Mouse (Mus musculus): Measurements from ENCODE around the gene Rnaseh2a. TPM values are rescaled to one million over a fixed set of nuclear protein-coding genes. Genes with fewer than 3 reads are reported as not detected.
A peak's percentile ranks its signal among the peaks of the same experiment; 100 is the strongest.

Rnaseh2a gene
- polyA plus RNA-seq, 1 experiment = 69.4 TPM

GRCm38 (mm10) chr8:84980622-84981358 lies 11.2 kb upstream of the Rnaseh2a start:
- no peak for TF ChIP-seq POLR2A (IDR thresholded peaks at IDR 0.05; ENCODE audit: control insufficient read depth, extremely low read depth, insufficient read depth, low read length, poor library complexity)
- no peak for TF ChIP-seq CTCF (IDR thresholded peaks at IDR 0.05; ENCODE audit: borderline replicate concordance, control insufficient read depth, extremely low read depth, insufficient read depth, low read length, poor library complexity)
- Histone ChIP-seq H3K4me3 (ENCODE audit: control insufficient read depth, insufficient read depth, low read length) (peak overlapping the region; percentile 34; the same call in 1 of the 2 replicates), H3K27me3 (ENCODE audit: control insufficient read depth, insufficient read depth, low read length) (no peaks in the 10 kb centered on the region), H3K36me3 (ENCODE audit: control insufficient read depth, insufficient read depth, low read length) (no peaks in the 10 kb centered on the region), H3K27ac (ENCODE audit: control insufficient read depth, insufficient read depth, low read length) (peak overlapping the region; percentile 10; the same call in 1 of the 2 replicates), H3K4me1 (replicated peaks; ENCODE audit: control insufficient read depth, insufficient read depth, low read length) (peaks cover 49% of the 10 kb centered on the region)
- WGBS = 51% methylated on average over 11 of the region's 11 CpGs
- DNase-seq = peak; percentile 20

DNA sequence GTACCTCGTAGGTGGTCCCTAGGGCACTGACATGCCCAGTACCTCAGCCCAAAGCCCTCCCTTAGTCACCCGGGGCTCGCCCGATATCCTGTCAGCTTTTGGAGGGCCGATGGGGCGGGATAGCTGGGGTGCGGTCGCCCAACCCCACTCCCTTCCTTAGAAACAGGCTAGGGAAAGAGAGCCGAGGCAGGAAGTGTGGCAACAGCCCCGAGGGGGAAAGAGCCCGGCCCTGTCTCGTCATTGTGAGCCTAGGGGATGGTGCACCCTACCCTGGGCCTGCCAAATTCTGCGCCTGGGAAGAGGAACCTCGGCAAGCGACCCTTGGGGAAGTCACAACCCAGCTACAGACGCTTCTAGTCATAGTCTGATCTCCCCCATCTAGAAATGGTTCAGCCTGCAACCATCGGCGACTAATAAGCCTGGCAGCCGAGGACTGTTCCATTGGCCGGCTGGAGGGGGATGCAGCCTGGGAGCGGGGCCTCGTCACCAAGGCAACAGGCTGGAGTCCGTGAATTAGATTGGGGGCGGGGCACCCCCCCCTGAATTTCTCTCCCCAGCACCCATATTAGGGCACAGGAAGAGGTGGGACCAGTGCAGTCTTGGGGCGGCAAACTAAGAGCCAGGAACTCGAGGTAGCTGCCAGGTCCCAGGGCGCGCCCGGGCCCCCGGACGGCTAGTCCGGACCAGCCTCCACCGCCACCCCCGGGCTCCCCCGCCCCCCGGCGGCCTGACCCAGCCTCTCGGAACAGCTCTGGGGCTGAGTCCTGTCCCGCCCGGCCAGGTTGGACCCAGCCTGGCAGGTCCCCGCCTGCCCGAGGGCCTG lies 10.2 kb upstream of the Rnaseh2a start:
- 5% methylated on average over 42 of the region's 42 CpGs for WGBS
- Histone ChIP-seq H3K4me1 (replicated peaks; ENCODE audit: control insufficient read depth, insufficient read depth, low read length) (peaks cover 44% of the 10 kb centered on the region), H3K36me3 (ENCODE audit: control insufficient read depth, insufficient read depth, low read length) (no peaks in the 10 kb centered on the region), H3K27ac (ENCODE audit: control insufficient read depth, insufficient read depth, low read length) (peak overlapping the region; percentile 87), H3K4me3 (ENCODE audit: control insufficient read depth, insufficient read depth, low read length) (peak overlapping the region; percentile 34), H3K27me3 (ENCODE audit: control insufficient read depth, insufficient read depth, low read length) (no peaks in the 10 kb centered on the region)
- TF ChIP-seq POLR2A (IDR thresholded peaks at IDR 0.05; ENCODE audit: control insufficient read depth, extremely low read depth, insufficient read depth, low read length, poor library complexity) (no peak), CTCF (IDR thresholded peaks at IDR 0.05; ENCODE audit: borderline replicate concordance, control insufficient read depth, extremely low read depth, insufficient read depth, low read length, poor library complexity) (no peak)
- DNase-seq = peak; percentile 77

GRCm38 (mm10) chr8:84978248-84978940 lies 8.8 kb upstream of the Rnaseh2a start, which contains the start of gene Junb:
Junb (minus strand) TSS chr8:84978718.
- TF ChIP-seq POLR2A (IDR thresholded peaks at IDR 0.05; ENCODE audit: control insufficient read depth, extremely low read depth, insufficient read depth, low read length, poor library complexity) (peak; percentile 100), CTCF (IDR thresholded peaks at IDR 0.05; ENCODE audit: borderline replicate concordance, control insufficient read depth, extremely low read depth, insufficient read depth, low read length, poor library complexity) (0 out of 2 replicates have a peak, but pooled peaks have one; percentile 41)
- Histone ChIP-seq H3K27ac (ENCODE audit: control insufficient read depth, insufficient read depth, low read length) (peak within 1 kb of the TSS; percentile 87), H3K27me3 (ENCODE audit: control insufficient read depth, insufficient read depth, low read length) (no peaks in the 10 kb centered on the region), H3K4me1 (replicated peaks; ENCODE audit: control insufficient read depth, insufficient read depth, low read length) (peaks cover 37% of the 10 kb centered on the region), H3K36me3 (ENCODE audit: control insufficient read depth, insufficient read depth, low read length) (no peaks in the 10 kb centered on the region), H3K4me3 (ENCODE audit: control insufficient read depth, insufficient read depth, low read length) (peak within 1 kb of the TSS; percentile 79)
- DNase-seq = peak; percentile 94
- WGBS = under 1% methylated on average over 63 of the region's 63 CpGs

GRCm38 (mm10) chr8:84977435-84978247 lies 8.1 kb upstream of the Rnaseh2a start:
- peak; percentile 81 for DNase-seq
- Histone ChIP-seq H3K27ac (ENCODE audit: control insufficient read depth, insufficient read depth, low read length) (peak overlapping the region; percentile 79), H3K36me3 (ENCODE audit: control insufficient read depth, insufficient read depth, low read length) (no peaks in the 10 kb centered on the region), H3K4me1 (replicated peaks; ENCODE audit: control insufficient read depth, insufficient read depth, low read length) (peaks cover 34% of the 10 kb centered on the region), H3K27me3 (ENCODE audit: control insufficient read depth, insufficient read depth, low read length) (no peaks in the 10 kb centered on the region), H3K4me3 (ENCODE audit: control insufficient read depth, insufficient read depth, low read length) (peak overlapping the region; percentile 79)
- TF ChIP-seq CTCF (IDR thresholded peaks at IDR 0.05; ENCODE audit: borderline replicate concordance, control insufficient read depth, extremely low read depth, insufficient read depth, low read length, poor library complexity) (no peak), POLR2A (IDR thresholded peaks at IDR 0.05; ENCODE audit: control insufficient read depth, extremely low read depth, insufficient read depth, low read length, poor library complexity) (peak; percentile 70)
- WGBS = under 1% methylated on average over 70 of the region's 70 CpGs

DNA sequence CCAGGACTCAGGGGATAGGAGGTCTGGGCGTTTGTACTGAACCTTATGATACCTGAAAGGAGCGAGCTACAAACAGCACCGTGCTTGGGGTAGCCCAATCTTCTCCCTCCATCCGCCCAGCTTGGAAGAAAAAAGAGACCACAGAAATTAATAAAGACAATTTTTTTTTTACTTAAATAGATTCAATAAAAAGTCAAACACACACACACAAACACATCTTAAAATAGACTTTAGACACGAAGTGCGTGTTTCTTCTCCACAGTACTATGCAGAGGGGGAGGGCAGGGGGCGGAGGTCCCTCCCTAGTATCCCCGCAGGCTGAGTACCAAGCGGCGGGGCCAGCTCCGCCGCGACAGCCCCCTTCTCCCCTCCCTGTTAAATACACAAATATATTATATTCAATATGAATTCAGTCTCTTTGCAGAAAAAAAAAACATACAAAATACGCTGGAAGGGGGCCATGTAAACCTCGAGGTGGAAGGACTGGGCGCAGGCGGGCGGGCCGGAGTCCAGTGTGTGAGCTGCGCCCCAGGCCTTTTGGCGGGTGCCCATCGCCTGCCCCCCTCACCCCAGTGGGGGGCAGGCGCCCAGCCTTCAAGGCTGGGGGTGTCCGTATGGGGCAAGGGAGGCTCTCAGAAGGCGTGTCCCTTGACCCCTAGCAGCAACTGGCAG lies 7.3 kb upstream of the Rnaseh2a start:
- peaks cover 27% of the 10 kb centered on the region for H3K4me1 ChIP-seq (replicated peaks; ENCODE audit: control insufficient read depth, insufficient read depth, low read length)
- H3K4me3 ChIP-seq (ENCODE audit: control insufficient read depth, insufficient read depth, low read length) = peak overlapping the region; percentile 79
- WGBS = 1% methylated on average over 25 of the region's 25 CpGs
- H3K36me3 ChIP-seq (ENCODE audit: control insufficient read depth, insufficient read depth, low read length) = no peaks in the 10 kb centered on the region
- H3K27ac ChIP-seq (ENCODE audit: control insufficient read depth, insufficient read depth, low read length) = peak overlapping the region; percentile 79
- TF ChIP-seq POLR2A (IDR thresholded peaks at IDR 0.05; ENCODE audit: control insufficient read depth, extremely low read depth, insufficient read depth, low read length, poor library complexity) (no peak), CTCF (IDR thresholded peaks at IDR 0.05; ENCODE audit: borderline replicate concordance, control insufficient read depth, extremely low read depth, insufficient read depth, low read length, poor library complexity) (0 out of 2 replicates have a peak, but pooled peaks have one; percentile 14)
- H3K27me3 ChIP-seq (ENCODE audit: control insufficient read depth, insufficient read depth, low read length) = no peaks in the 10 kb centered on the region
- DNase-seq = no peak

All from thymus, adult 2 months (tissue).